Mouse (Mus musculus) liver, adult 2 months (tissue): ENCODE measurements around the gene Cd79b.

Experiments used
- CTCF ChIP-seq: fragments of 200-500 bp; IDR thresholded peaks from 2 replicates; pipeline ENCODE4 v1.5.1; 2011; ENCODE audit warnings: low read depth, low read length, control low read depth
- POLR2A ChIP-seq: fragments of 200-500 bp; IDR thresholded peaks from 2 replicates; pipeline ENCODE4 v1.6.1; 2011; ENCODE audit warnings: low read length, control low read depth; ENCODE audit not compliant: insufficient read depth; ENCODE audit errors: extremely low read depth

DNA sequence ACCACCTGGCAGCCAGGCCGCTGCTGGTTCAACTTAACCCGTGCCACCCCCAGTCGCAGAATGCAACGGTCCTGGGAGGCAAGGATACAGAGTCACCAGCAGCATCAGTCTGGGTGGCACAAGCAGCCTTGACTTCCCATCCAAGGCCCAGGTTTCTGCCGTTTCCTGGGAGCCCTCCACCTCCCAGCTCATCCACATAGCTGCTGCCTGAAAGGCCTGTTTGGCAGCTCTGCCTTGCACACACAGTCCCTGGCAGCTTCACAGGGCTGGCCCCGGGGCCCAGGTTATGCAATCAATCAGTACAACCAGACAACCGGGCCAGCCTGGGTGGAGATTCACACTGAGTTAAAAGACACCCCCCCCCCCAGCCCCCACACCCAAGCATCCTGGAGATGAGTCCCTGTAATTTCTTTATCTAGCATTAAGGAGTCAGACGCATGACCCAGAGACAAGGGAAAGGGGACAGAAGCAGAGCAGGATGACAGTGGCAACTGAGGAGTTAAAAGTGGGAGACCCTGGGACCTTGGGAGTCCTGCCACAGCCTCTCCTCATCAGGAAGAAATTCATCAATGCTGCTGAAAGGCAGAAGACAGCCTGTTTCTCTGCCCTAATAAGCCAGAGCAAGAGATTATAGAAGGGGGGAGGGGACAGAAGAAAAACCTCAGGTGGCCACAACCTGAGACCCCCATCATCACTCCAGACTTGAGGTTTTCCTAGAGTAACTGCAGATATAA is 46.1 kb downstream of the Cd79b start:
- TF ChIP-seq CTCF (no peak), POLR2A (no peak)
